Mouse (Mus musculus): ENCODE measurements at regions not wholly inside any gene's neighbourhood (a gene's known extent, or its start where the extent isn't known, plus 50 kb on each side); places are given as distances from the start of the nearest gene placed in this dataset.
"Not testable (repeated sequence)": the region's sequence is repeated elsewhere in the genome, so short reads cannot be mapped to it uniquely, and the experiment has no call there.

- intact Hi-C loops (cut with DNase I): no loop called here
- peak in 1 of 2 experiments; percentile 4 for DNase-seq (ENCODE audit: low spot score in 2 of 2)
These were observed 347.9 kb upstream of the Pou3f2 start for GRCm38 (mm10) chr4:22836124-22836445.

- intact Hi-C loops (cut with DNase I): no loop called here
These were observed 347.4 kb upstream of the Pou3f2 start for GRCm38 (mm10) chr4:22835381-22836123.

GRCm38 (mm10) chr4:22833851-22834440, 345.8 kb upstream of the Pou3f2 start:
- no peak for DNase-seq (ENCODE audit: low spot score in 2 of 2)
- intact Hi-C loops (cut with DNase I): no loop called here

More at GRCm38 (mm10) chr4:22835381-22836123, 347.4 kb upstream of the Pou3f2 start:
- DNase-seq (ENCODE audit: low spot score in 2 of 2): peak in 1 of 2 experiments; percentile 3

GRCm38 (mm10) chr4:22803665-22804064, 315.5 kb upstream of the Pou3f2 start:
- DNase-seq (ENCODE audit: low spot score in 2 of 2): no peak
- intact Hi-C loops (cut with DNase I): no loop called here

- intact Hi-C loops (cut with DNase I): no loop called here
- no peak for DNase-seq (ENCODE audit: low spot score in 2 of 2)
These were observed 304.7 kb upstream of the Pou3f2 start for GRCm38 (mm10) chr4:22792826-22793225.

GRCm38 (mm10) chr4:22787866-22788265, 299.7 kb upstream of the Pou3f2 start:
- no peak for DNase-seq (ENCODE audit: low spot score in 2 of 2)
- intact Hi-C loops (cut with DNase I): no loop called here

- intact Hi-C loops (cut with DNase I); DNase-seq (ENCODE audit: low spot score in 2 of 2): not testable (repeated sequence)
These were observed 274.9 kb upstream of the Pou3f2 start for GRCm38 (mm10) chr4:22763026-22763425.
